Mouse (Mus musculus): ENCODE results near the gene Snw1. TPM values are rescaled to one million over a fixed set of nuclear protein-coding genes. Genes with fewer than 3 reads are reported as not detected.

Gene Snw1
- polyA plus RNA-seq, 3 experiments from 2014 or later: 207 to 236 (median 223) TPM

GRCm38 (mm10) chr12:87421708-87422507 is 50.2 kb downstream of the Snw1 start:
- no peak for ATAC-seq

DNA sequence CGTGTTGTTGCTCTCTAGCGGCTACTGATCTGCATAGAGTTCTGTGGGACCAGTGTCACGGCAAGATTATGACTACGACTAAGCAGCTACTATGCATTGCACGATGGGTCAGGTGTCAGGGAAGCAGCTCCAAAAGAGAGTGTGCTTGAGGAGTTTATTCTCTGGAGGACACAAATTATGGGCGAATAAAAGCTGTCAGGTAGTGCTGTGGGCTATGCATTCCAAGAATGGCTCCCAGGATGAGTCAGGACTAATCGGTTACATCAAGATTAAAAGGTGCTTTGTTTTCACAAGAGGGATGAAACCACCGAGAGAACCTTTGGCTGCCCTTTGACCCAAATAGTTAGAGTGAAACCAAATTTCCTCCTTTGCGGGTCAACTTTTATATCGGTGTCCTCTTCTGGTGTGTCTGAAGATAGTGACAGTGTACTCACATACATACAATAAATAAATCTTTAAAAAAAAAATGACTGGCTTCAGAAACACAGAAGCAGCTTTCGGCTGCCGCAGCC is 52.0 kb downstream of the Snw1 start:
- no peak for ATAC-seq

DNA sequence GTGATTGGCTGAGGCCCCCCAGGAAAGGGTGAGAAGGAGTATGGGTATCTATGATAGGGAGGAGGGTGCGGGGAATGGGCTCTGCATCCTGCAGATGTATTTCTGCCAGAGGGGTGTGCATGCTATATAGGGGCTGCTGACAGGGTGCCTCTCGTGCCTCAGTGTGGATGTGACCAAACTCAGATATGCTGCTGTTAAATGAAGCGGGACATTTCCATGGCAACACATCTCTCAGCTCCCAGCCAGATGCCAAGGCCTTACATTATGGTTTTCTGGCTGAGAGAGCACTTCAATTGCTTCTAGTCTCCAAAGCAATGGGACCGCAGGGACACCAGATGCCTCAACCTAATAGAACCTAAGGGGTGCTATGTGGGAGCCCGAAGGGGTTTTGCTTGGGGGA is 53.2 kb downstream of the Snw1 start:
- no peak for ATAC-seq

- ATAC-seq: peak; percentile 78
These were observed 55.4 kb downstream of the Snw1 start for GRCm38 (mm10) chr12:87416690-87417089.

- no peak for ATAC-seq
These were observed 56.7 kb downstream of the Snw1 start for GRCm38 (mm10) chr12:87415358-87415757.

- ATAC-seq: peak; percentile 57
These were observed 58.8 kb downstream of the Snw1 start for GRCm38 (mm10) chr12:87413179-87413790.

DNA sequence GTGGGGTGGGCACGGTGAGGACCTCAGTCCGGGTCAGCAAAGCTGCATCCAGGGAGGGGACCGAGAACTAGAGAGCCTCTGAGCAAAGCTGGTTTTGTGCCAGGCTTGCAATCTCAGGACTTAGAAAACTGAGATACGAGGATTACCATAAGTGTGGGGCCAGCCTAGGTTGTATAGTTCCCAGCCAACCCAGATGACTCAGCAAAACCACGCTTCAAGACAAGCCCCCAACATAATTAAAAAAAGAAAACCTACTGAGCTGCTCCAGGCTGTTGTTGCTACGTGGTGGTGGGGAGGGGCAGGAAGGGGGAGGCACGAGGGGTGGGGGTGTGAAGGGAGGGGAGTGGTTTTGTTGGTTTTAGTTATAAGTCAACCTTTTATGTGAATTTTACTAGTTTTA is 61.1 kb downstream of the Snw1 start:
- no peak for ATAC-seq

GRCm38 (mm10) chr12:87409123-87409522 is 63.0 kb downstream of the Snw1 start:
- ATAC-seq: no peak

DNA sequence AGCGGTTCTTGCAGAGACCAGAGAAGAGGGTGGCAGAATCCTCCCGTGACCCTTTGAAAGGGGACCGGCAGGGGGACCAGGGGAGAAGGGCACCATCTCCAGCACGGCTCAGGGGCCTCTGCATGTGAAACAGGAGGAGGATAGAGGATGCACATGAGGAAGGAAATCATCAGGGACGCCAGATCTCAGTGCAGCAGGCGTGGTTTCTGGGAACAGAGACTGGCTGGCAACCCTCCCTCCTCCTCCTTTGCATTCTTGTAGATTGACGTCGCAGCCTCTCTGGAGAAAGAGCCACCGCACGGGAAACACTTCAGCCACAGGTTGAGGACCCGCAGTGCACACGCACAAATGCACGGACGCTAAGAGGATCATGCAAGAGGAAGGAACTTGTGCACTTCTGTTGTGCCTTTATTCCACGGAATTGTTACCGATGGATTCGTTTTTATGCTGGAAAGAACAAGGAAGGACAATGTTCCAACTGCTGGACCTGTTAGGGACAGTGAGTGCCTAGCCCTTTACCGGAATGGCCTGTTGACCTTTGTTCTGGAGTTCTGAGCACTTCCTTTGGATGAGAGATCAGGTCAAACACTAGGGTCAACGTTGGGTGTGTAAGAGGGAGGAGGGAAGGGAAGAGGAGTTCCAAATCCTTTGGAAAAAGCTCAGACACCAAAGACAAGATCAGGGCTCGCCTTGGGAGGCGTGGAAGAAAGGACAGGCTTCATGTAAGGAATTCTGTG is 64.0 kb downstream of the Snw1 start:
- ATAC-seq: no peak

DNA sequence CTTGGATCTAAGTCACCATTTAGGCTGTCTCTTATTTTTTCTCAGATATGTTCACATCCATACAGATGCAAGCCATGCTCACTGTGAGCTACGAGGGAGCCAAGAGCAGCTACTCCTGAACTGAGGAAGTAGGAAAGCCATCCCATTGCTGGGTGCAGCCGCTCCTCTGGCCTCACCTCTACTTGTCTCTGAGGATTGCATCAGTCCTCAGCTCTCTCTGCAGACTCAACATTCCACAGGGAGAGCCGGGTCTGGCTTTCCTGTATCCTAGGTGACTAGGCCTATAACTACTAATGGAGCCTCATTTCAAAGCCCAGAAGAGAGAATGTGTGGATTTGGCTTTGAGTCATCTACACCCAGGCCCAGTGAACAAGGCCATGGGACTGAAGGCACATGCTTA is 66.4 kb downstream of the Snw1 start:
- no peak for ATAC-seq

GRCm38 (mm10) chr12:87405165-87405564 is 66.9 kb downstream of the Snw1 start:
- ATAC-seq: no peak

GRCm38 (mm10) chr12:87401883-87402282 is 70.2 kb downstream of the Snw1 start:
- ATAC-seq: no peak

- no peak for ATAC-seq
These were observed 72.8 kb downstream of the Snw1 start for GRCm38 (mm10) chr12:87399119-87399819.

Other genes with a start within 250 kb of the Snw1 start
- 1 to 10 TPM in 1 of 3 experiments, under 1 TPM in 2; 0.72 to 1.1 (median 0.85) TPM for gene Noxred1, start 233.5 kb downstream of the Snw1 start, polyA plus RNA-seq (2017; shearing (Covaris generic))
- gene Vipas39, start 206.0 kb downstream of the Snw1 start, polyA plus RNA-seq (2017; shearing (Covaris generic)): 10 to 100 TPM; 31.3 to 41.3 (median 38.9) TPM
- gene Ahsa1, start 205.8 kb downstream of the Snw1 start, polyA plus RNA-seq (2017; shearing (Covaris generic)): 100 to 1,000 TPM; 117 to 133 (median 126) TPM
- gene Ism2, start 172.6 kb downstream of the Snw1 start, polyA plus RNA-seq (2017; shearing (Covaris generic)): not detected
- 10 to 100 TPM; 69.9 to 85.2 (median 72.4) TPM for gene Sptlc2, start 83.9 kb downstream of the Snw1 start, polyA plus RNA-seq (2017; shearing (Covaris generic))
- gene Slirp, start 28.4 kb downstream of the Snw1 start, polyA plus RNA-seq (2017; shearing (Covaris generic)): 100 to 1,000 TPM in 2 of 3 experiments, 10 to 100 TPM in 1; 83.7 to 126 (median 118) TPM
- 10 to 100 TPM; 44.0 to 72.1 (median 63.5) TPM for gene Alkbh1, start 28.3 kb downstream of the Snw1 start, polyA plus RNA-seq (2017; shearing (Covaris generic))
- gene Gm5788, start 22.4 kb upstream of the Snw1 start, polyA plus RNA-seq (2017; shearing (Covaris generic)): not detected
- gene Gm8300, start 42.0 kb upstream of the Snw1 start, polyA plus RNA-seq (2017; shearing (Covaris generic)): not detected
- gene Oog1, start 130.4 kb upstream of the Snw1 start, polyA plus RNA-seq (2017; shearing (Covaris generic)): not detected
- gene Gm4027, start 146.6 kb upstream of the Snw1 start, polyA plus RNA-seq (2017; shearing (Covaris generic)): not detected
- gene Gm16381, start 172.3 kb upstream of the Snw1 start, polyA plus RNA-seq (2017; shearing (Covaris generic)): not detected